Mouse (Mus musculus): ENCODE measurements around the gene Zmynd8. TPM values are rescaled to one million over a fixed set of nuclear protein-coding genes. Genes with fewer than 3 reads are reported as not detected.

Gene Zmynd8
- polyA plus RNA-seq, 1 experiment from 2014 or later = 53.6 TPM

- WGBS = 94% methylated on average over 3 of the region's 3 CpGs
- Histone ChIP-seq H3K9ac (ENCODE audit: low read length) (no peak overlapping the region), H3K27ac (ENCODE audit: low read depth) (no peak overlapping the region), H3K4me3 (ENCODE audit: low read depth, low read length) (no peak overlapping the region), H3K36me3 (ENCODE audit: control insufficient read depth, insufficient read depth, low read length) (no peaks in the 10 kb centered on the region), H3K4me1 (replicated peaks; ENCODE audit: control insufficient read depth, insufficient read depth, low read length) (peaks cover 14% of the 10 kb centered on the region), H3K9me3 (ENCODE audit: control insufficient read depth, low read length) (no peaks in the 10 kb centered on the region), H3K27me3 (replicated peaks; ENCODE audit: control insufficient read depth, insufficient read depth, low read length) (no peaks in the 10 kb centered on the region), H3K4me2 (ENCODE audit: low read length) (no peak overlapping the region)
- DNase-seq (ENCODE audit: low spot score) (no peak), ATAC-seq (replicated peaks; ENCODE audit: low FRiP score, low TSS enrichment, low read depth) (no peak)
Observed at GRCm38 (mm10) chr2:165893232-165893631, 5.6 kb downstream of the Zmynd8 start.

GRCm38 (mm10) chr2:165892626-165893025 is 6.2 kb downstream of the Zmynd8 start:
- 77% methylated on average over 5 of the region's 5 CpGs for WGBS
- Histone ChIP-seq H3K4me1 (replicated peaks; ENCODE audit: control insufficient read depth, insufficient read depth, low read length) (peaks cover 20% of the 10 kb centered on the region), H3K9me3 (ENCODE audit: control insufficient read depth, low read length) (no peaks in the 10 kb centered on the region), H3K36me3 (ENCODE audit: control insufficient read depth, insufficient read depth, low read length) (no peaks in the 10 kb centered on the region), H3K4me2 (ENCODE audit: low read length) (no peak overlapping the region), H3K27ac (ENCODE audit: low read depth) (no peak overlapping the region), H3K27me3 (replicated peaks; ENCODE audit: control insufficient read depth, insufficient read depth, low read length) (no peaks in the 10 kb centered on the region), H3K9ac (ENCODE audit: low read length) (no peak overlapping the region), H3K4me3 (ENCODE audit: low read depth, low read length) (no peak overlapping the region)
- ATAC-seq (replicated peaks; ENCODE audit: low FRiP score, low TSS enrichment, low read depth) = no peak
- no peak for DNase-seq (ENCODE audit: low spot score)

GRCm38 (mm10) chr2:165890401-165890800 is 8.4 kb downstream of the Zmynd8 start:
- Histone ChIP-seq H3K4me2 (ENCODE audit: low read length) (no peak overlapping the region), H3K9ac (ENCODE audit: low read length) (no peak overlapping the region), H3K4me1 (replicated peaks; ENCODE audit: control insufficient read depth, insufficient read depth, low read length) (peaks cover 42% of the 10 kb centered on the region), H3K27ac (ENCODE audit: low read depth) (peak overlapping the region; percentile 0; the same call in 1 of the 2 replicates), H3K9me3 (ENCODE audit: control insufficient read depth, low read length) (no peaks in the 10 kb centered on the region), H3K27me3 (replicated peaks; ENCODE audit: control insufficient read depth, insufficient read depth, low read length) (no peaks in the 10 kb centered on the region), H3K4me3 (ENCODE audit: low read depth, low read length) (no peak overlapping the region), H3K36me3 (ENCODE audit: control insufficient read depth, insufficient read depth, low read length) (no peaks in the 10 kb centered on the region)
- ATAC-seq (replicated peaks; ENCODE audit: low FRiP score, low TSS enrichment, low read depth) = no peak
- 76% methylated on average over 10 of the region's 10 CpGs for WGBS
- no peak for DNase-seq (ENCODE audit: low spot score)

GRCm38 (mm10) chr2:165889874-165890273 is 8.9 kb downstream of the Zmynd8 start:
- Histone ChIP-seq H3K4me2 (ENCODE audit: low read length) (no peak overlapping the region), H3K36me3 (ENCODE audit: control insufficient read depth, insufficient read depth, low read length) (no peaks in the 10 kb centered on the region), H3K9ac (ENCODE audit: low read length) (no peak overlapping the region), H3K4me1 (replicated peaks; ENCODE audit: control insufficient read depth, insufficient read depth, low read length) (peaks cover 47% of the 10 kb centered on the region), H3K27ac (ENCODE audit: low read depth) (0 out of 2 replicates have a peak overlapping the region, but pooled peaks have one; percentile 0), H3K27me3 (replicated peaks; ENCODE audit: control insufficient read depth, insufficient read depth, low read length) (no peaks in the 10 kb centered on the region), H3K4me3 (ENCODE audit: low read depth, low read length) (no peak overlapping the region), H3K9me3 (ENCODE audit: control insufficient read depth, low read length) (no peaks in the 10 kb centered on the region)
- no peak for DNase-seq (ENCODE audit: low spot score)
- ATAC-seq (replicated peaks; ENCODE audit: low FRiP score, low TSS enrichment, low read depth) = no peak
- WGBS = 74% methylated on average over 10 of the region's 10 CpGs

DNA sequence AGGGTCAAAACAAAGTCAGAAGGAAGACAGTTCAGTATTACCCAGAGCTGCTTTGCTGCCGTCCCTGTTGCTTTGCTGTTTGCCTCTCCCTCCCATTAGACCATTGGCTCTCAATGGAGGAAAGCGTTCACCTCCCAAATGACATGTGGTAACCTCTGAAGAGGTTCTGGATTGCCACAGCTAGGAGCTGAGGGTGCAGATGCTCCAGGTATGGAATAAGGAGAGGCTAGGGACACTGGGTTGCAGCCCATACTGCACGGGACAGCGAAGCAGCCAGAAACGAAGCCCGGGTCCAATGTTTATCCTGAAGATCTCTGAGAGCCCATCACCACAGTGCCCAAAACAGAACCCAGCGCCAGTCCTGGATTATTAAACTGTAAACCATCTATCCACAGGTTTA is 9.6 kb downstream of the Zmynd8 start:
- Histone ChIP-seq H3K4me1 (replicated peaks; ENCODE audit: control insufficient read depth, insufficient read depth, low read length) (peaks cover 51% of the 10 kb centered on the region), H3K27me3 (replicated peaks; ENCODE audit: control insufficient read depth, insufficient read depth, low read length) (no peaks in the 10 kb centered on the region), H3K4me2 (ENCODE audit: low read length) (no peak overlapping the region), H3K9me3 (ENCODE audit: control insufficient read depth, low read length) (no peaks in the 10 kb centered on the region), H3K4me3 (ENCODE audit: low read depth, low read length) (no peak overlapping the region), H3K36me3 (ENCODE audit: control insufficient read depth, insufficient read depth, low read length) (no peaks in the 10 kb centered on the region), H3K27ac (ENCODE audit: low read depth) (peak overlapping the region; percentile 100), H3K9ac (ENCODE audit: low read length) (no peak overlapping the region)
- 44% methylated on average over 7 of the region's 7 CpGs for WGBS
- ATAC-seq (replicated peaks; ENCODE audit: low FRiP score, low TSS enrichment, low read depth) = no peak
- no peak for DNase-seq (ENCODE audit: low spot score)

DNA sequence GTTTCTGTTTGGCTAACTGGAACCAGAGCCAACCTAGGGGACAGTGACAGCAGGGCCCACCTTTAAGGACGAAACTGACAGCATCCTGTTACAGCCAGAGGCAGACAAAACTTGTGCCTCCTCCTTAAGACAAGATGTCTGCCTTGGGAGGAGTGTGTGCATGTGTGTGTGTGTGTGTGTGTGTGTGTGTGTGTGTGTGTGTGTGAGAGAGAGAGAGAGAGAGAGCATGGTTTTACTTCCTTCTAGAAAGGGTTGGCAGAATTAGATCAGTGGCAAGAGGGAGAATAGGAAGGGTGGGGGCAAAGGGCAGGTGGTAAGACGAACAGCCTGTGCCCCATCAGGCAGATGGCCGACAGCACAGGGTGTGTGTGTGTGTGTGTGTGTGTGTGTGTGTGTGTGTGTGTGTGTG is 10.0 kb downstream of the Zmynd8 start:
- WGBS = 10% methylated on average over 3 of the region's 3 CpGs
- 0 out of 2 replicates have a peak overlapping the region, but pooled peaks have one; percentile 5 for H3K4me2 ChIP-seq (ENCODE audit: low read length)
- no peaks in the 10 kb centered on the region for H3K9me3 ChIP-seq (ENCODE audit: control insufficient read depth, low read length)
- H3K9ac ChIP-seq (ENCODE audit: low read length) = 0 out of 2 replicates have a peak overlapping the region, but pooled peaks have one; percentile 11
- peak overlapping the region; percentile 100 for H3K27ac ChIP-seq (ENCODE audit: low read depth)
- H3K4me1 ChIP-seq (replicated peaks; ENCODE audit: control insufficient read depth, insufficient read depth, low read length) = peaks cover 54% of the 10 kb centered on the region
- no peak overlapping the region for H3K4me3 ChIP-seq (ENCODE audit: low read depth, low read length)
- no peaks in the 10 kb centered on the region for H3K27me3 ChIP-seq (replicated peaks; ENCODE audit: control insufficient read depth, insufficient read depth, low read length)
- DNase-seq (ENCODE audit: low spot score) (no peak), ATAC-seq (replicated peaks; ENCODE audit: low FRiP score, low TSS enrichment, low read depth) (no peak)
- no peaks in the 10 kb centered on the region for H3K36me3 ChIP-seq (ENCODE audit: control insufficient read depth, insufficient read depth, low read length)

- Histone ChIP-seq H3K27me3 (replicated peaks; ENCODE audit: control insufficient read depth, insufficient read depth, low read length) (no peaks in the 10 kb centered on the region), H3K9ac (ENCODE audit: low read length) (0 out of 2 replicates have a peak overlapping the region, but pooled peaks have one; percentile 11), H3K4me3 (ENCODE audit: low read depth, low read length) (no peak overlapping the region), H3K36me3 (ENCODE audit: control insufficient read depth, insufficient read depth, low read length) (no peaks in the 10 kb centered on the region), H3K4me2 (ENCODE audit: low read length) (0 out of 2 replicates have a peak overlapping the region, but pooled peaks have one; percentile 5), H3K9me3 (ENCODE audit: control insufficient read depth, low read length) (no peaks in the 10 kb centered on the region), H3K27ac (ENCODE audit: low read depth) (peak overlapping the region; percentile 100), H3K4me1 (replicated peaks; ENCODE audit: control insufficient read depth, insufficient read depth, low read length) (peaks cover 58% of the 10 kb centered on the region)
- WGBS = 5% methylated on average over 13 of the region's 13 CpGs
- DNase-seq (ENCODE audit: low spot score) (peak; percentile 87), ATAC-seq (replicated peaks; ENCODE audit: low FRiP score, low TSS enrichment, low read depth) (no peak)
Observed at GRCm38 (mm10) chr2:165888396-165888795, 10.4 kb downstream of the Zmynd8 start.

- Histone ChIP-seq H3K27ac (ENCODE audit: low read depth) (peak overlapping the region; percentile 100), H3K27me3 (replicated peaks; ENCODE audit: control insufficient read depth, insufficient read depth, low read length) (no peaks in the 10 kb centered on the region), H3K36me3 (ENCODE audit: control insufficient read depth, insufficient read depth, low read length) (no peaks in the 10 kb centered on the region), H3K9ac (ENCODE audit: low read length) (peak overlapping the region; percentile 69), H3K9me3 (ENCODE audit: control insufficient read depth, low read length) (no peaks in the 10 kb centered on the region), H3K4me3 (ENCODE audit: low read depth, low read length) (no peak overlapping the region), H3K4me2 (ENCODE audit: low read length) (peak overlapping the region; percentile 32), H3K4me1 (replicated peaks; ENCODE audit: control insufficient read depth, insufficient read depth, low read length) (peaks cover 71% of the 10 kb centered on the region)
- ATAC-seq (replicated peaks; ENCODE audit: low FRiP score, low TSS enrichment, low read depth) = 0 out of 2 replicates have a peak, but pooled peaks have one; percentile 6
- DNase-seq (ENCODE audit: low spot score) = peak; percentile 80
- 5% methylated on average over 25 of the region's 25 CpGs for WGBS
Observed at GRCm38 (mm10) chr2:165886857-165887628, 11.8 kb downstream of the Zmynd8 start.

DNA sequence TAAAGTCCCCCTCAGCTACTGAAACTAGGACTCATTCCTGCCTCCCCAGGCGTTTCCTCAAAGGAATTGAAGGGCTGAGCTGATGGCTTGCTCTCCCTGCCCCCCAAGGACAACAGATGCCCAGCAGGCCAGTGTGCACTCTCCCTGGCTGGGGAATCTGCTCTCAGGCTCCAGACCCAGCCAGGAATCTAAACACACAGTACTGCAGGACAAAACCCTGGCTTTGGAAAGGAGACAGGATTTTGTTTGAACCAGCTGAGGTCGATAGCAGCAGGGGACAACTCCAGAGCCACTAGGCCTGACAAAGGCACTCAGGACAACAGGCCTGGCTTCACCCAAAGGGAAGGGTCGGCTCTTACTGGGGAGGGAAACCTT is 12.3 kb downstream of the Zmynd8 start:
- peak overlapping the region; percentile 69 for H3K9ac ChIP-seq (ENCODE audit: low read length)
- H3K27me3 ChIP-seq (replicated peaks; ENCODE audit: control insufficient read depth, insufficient read depth, low read length) = no peaks in the 10 kb centered on the region
- peak overlapping the region; percentile 29 for H3K4me2 ChIP-seq (ENCODE audit: low read length)
- no peaks in the 10 kb centered on the region for H3K9me3 ChIP-seq (ENCODE audit: control insufficient read depth, low read length)
- 4% methylated on average over 3 of the region's 3 CpGs for WGBS
- peak overlapping the region; percentile 100 for H3K27ac ChIP-seq (ENCODE audit: low read depth)
- peaks cover 77% of the 10 kb centered on the region for H3K4me1 ChIP-seq (replicated peaks; ENCODE audit: control insufficient read depth, insufficient read depth, low read length)
- H3K36me3 ChIP-seq (ENCODE audit: control insufficient read depth, insufficient read depth, low read length) = no peaks in the 10 kb centered on the region
- no peak overlapping the region for H3K4me3 ChIP-seq (ENCODE audit: low read depth, low read length)
- peak; percentile 75 for DNase-seq (ENCODE audit: low spot score)
- no peak for ATAC-seq (replicated peaks; ENCODE audit: low FRiP score, low TSS enrichment, low read depth)

Data from intestine, embryonic 14.5 days (tissue).